Mouse (Mus musculus) ES-Bruce4 (cell line): Measurements from ENCODE around the gene Ddx5. TPM values are rescaled to one million over a fixed set of nuclear protein-coding genes. Genes with fewer than 3 reads are reported as not detected.

Experiments used
- H3K27ac ChIP-seq: 2 replicates; pipeline ENCODE4 v1.5.1; 2012; ENCODE audit warnings: low read length, inconsistent platforms; ENCODE audit not compliant: insufficient read depth
- H3K27me3 ChIP-seq: 2 replicates; pipeline ENCODE4 v1.6.1; 2012; ENCODE audit warnings: mild to moderate bottlenecking, low read length, inconsistent platforms; ENCODE audit not compliant: control insufficient read depth, poor library complexity, insufficient read depth, severe bottlenecking
- H3K36me3 ChIP-seq: 2 replicates; pipeline ENCODE4 v1.6.1; 2012; ENCODE audit warnings: inconsistent platforms, mild to moderate bottlenecking, low read length, moderate library complexity; ENCODE audit not compliant: control insufficient read depth, poor library complexity, insufficient read depth, severe bottlenecking
- H3K4me1 ChIP-seq: one replicate; pipeline ENCODE4 v1.8.1; 2011; ENCODE audit warnings: low read length; ENCODE audit not compliant: control insufficient read depth, insufficient read depth
- H3K4me3 ChIP-seq: 2 replicates; pipeline ENCODE4 v1.5.1; 2011; ENCODE audit warnings: low read depth, mild to moderate bottlenecking, low read length
- H3K9ac ChIP-seq: 2 replicates; pipeline ENCODE4 v1.6.1; 2012; ENCODE audit warnings: low read depth, mild to moderate bottlenecking, inconsistent platforms; ENCODE audit not compliant: poor library complexity, severe bottlenecking
- H3K9me3 ChIP-seq: replicated peaks from 2 replicates; pipeline ENCODE4 v1.6.1; 2012; ENCODE audit warnings: mild to moderate bottlenecking, low read length, inconsistent platforms; ENCODE audit not compliant: control insufficient read depth, poor library complexity, insufficient read depth, severe bottlenecking
- CTCF ChIP-seq: IDR thresholded peaks from one replicate; pipeline ENCODE4 v1.8.1; 2011; ENCODE audit warnings: low read depth, low read length
- EP300 ChIP-seq: IDR thresholded peaks from 2 replicates; pipeline ENCODE4 v1.6.1; 2011; ENCODE audit warnings: low read depth, low read length; ENCODE audit not compliant: insufficient read depth
- POLR2A ChIP-seq: IDR thresholded peaks from one replicate; pipeline ENCODE4 v1.8.1; 2011; ENCODE audit warnings: low read length; ENCODE audit not compliant: insufficient read depth
- polyA plus RNA-seq: library from polyadenylated mRNA; stranded (reverse); fragments of >200 nt; gene quantifications from 2 replicates; pipeline ENCODE4 v1.2.4, GENCODE M21; 2011; ENCODE audit warnings: low read depth; ENCODE audit not compliant: missing spikeins, insufficient read depth, insufficient read length

Ddx5 gene
- polyA plus RNA-seq, 1 experiment = 946 TPM

DNA sequence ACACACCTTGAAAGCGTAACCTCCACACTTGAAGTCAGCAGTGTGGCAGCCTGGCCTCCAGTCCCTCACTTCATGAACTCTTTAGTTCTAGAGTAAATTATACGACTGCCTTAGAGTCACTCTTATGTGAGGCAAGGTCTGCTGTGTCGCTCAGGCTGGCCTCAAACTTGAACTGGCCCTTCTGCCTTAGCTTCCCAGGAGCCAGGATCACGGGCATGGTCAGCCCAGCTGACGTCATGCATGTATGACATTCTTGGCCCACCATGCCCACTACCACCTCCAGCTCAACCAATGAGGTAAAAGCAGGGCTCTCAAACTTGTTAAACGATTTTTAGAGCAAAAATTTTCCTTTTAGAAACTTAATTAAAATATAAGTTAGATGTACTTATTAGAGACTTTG, 32.4 kb upstream of the Ddx5 start:
- TF ChIP-seq CTCF = no peak
- TF ChIP-seq POLR2A = no peak
- TF ChIP-seq EP300 = no peak
- Histone ChIP-seq H3K27ac (no peak overlapping the region), H3K4me1 (no peaks in the 10 kb centered on the region), H3K36me3 (peaks cover 21% of the 10 kb centered on the region), H3K9ac (no peak overlapping the region), H3K9me3 (no peaks in the 10 kb centered on the region), H3K4me3 (no peak overlapping the region), H3K27me3 (no peaks in the 10 kb centered on the region)

DNA sequence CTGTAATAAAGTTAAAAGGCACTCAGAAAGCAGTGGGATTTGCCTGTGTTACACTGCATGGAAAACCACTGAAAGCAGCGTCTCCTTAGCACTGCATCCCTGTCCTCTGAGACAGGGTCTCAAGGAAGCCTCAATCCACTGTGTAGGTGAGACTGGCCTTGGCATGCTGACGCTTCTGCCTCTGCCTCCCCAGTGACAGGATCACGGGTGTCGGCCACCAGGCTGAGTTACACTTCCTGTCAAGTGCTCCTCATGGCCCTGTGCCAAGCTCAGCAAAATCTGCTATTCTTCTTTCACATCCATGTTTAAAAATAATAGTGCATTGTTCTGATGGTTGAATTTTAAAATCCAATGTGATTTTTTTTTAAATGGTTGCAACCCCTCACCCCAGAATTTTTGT, 32.0 kb upstream of the Ddx5 start:
- Histone ChIP-seq H3K9me3 (no peaks in the 10 kb centered on the region), H3K4me3 (no peak overlapping the region), H3K36me3 (peaks cover 21% of the 10 kb centered on the region), H3K9ac (no peak overlapping the region), H3K27ac (no peak overlapping the region), H3K4me1 (no peaks in the 10 kb centered on the region), H3K27me3 (no peaks in the 10 kb centered on the region)
- TF ChIP-seq EP300 (no peak), CTCF (no peak), POLR2A (no peak)

DNA sequence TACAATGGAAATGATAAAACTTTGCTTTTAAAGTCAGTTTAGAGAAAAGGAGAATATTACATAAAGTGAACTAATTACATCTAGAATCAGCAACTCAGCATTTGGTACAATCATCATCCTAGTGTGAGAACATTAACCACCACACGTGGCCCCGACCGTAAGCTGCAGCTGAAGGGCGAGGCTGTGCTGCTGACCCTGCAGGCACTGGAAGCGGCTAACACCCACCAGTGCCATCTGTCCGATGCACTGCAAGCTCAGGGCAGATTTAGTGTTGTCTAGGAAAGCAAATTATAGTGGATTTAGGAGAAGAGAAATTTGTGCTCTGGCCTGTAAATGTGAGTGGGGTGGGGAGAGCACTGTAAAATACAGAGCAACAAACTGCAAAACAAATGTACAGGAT, 31.3 kb upstream of the Ddx5 start:
- TF ChIP-seq POLR2A (no peak), CTCF (no peak), EP300 (no peak)
- Histone ChIP-seq H3K27me3 (no peaks in the 10 kb centered on the region), H3K4me3 (no peak overlapping the region), H3K36me3 (peaks cover 27% of the 10 kb centered on the region), H3K9ac (no peak overlapping the region), H3K27ac (no peak overlapping the region), H3K9me3 (no peaks in the 10 kb centered on the region), H3K4me1 (no peaks in the 10 kb centered on the region)

DNA sequence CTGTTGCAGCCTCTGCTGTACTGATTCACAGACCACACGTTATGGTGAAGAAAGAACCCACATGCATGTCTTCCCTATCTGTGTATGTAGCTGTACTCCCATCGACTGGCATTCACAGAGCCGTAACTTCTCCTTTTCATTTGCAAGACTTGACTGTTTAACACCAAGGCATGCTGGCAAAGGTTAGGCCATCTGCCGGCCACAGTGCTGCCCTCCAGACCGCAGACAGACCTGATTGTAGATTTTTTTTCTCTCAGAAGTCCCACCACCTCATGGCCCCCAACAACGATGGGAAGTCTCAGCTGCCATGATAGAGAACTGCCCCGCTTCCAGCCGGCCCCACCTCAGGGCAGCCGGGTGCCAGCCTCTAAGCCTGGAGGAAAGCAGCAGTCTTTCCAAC, 30.6 kb upstream of the Ddx5 start:
- no peaks in the 10 kb centered on the region for H3K4me1 ChIP-seq

DNA sequence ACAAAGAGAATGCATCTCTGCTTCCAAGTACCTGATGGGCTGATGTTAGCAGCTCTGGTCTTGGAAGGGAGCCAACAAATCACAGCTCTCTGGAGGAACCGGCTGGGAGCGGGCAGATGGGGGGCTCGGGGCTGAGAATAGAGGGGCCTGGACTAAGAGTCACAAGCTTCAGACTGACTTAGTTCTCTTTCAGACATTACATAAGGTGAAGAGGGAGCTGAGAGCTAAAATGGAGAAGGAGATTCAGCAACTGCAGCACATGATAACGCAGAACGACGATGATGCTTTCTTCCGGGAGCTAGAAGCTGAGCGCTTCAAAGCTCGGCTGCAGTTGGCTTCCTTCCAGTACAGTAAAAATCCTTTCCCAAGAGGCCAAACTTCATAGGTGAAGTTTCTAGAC, 29.4 kb upstream of the Ddx5 start:
- Histone ChIP-seq H3K36me3 (peaks cover 38% of the 10 kb centered on the region), H3K4me1 (no peaks in the 10 kb centered on the region), H3K27ac (no peak overlapping the region), H3K4me3 (no peak overlapping the region), H3K9ac (no peak overlapping the region), H3K27me3 (no peaks in the 10 kb centered on the region), H3K9me3 (no peaks in the 10 kb centered on the region)
- no peak for TF ChIP-seq EP300
- no peak for TF ChIP-seq CTCF
- TF ChIP-seq POLR2A = no peak

More for the DNA sequence above, 30.6 kb upstream of the Ddx5 start:
- no peaks in the 10 kb centered on the region for H3K9me3 ChIP-seq
- H3K36me3 ChIP-seq = peaks cover 30% of the 10 kb centered on the region
- no peak overlapping the region for H3K9ac ChIP-seq
- no peaks in the 10 kb centered on the region for H3K27me3 ChIP-seq
- TF ChIP-seq POLR2A = no peak
- no peak for TF ChIP-seq CTCF
- no peak for TF ChIP-seq EP300
- no peak overlapping the region for H3K4me3 ChIP-seq
- H3K27ac ChIP-seq = no peak overlapping the region

DNA sequence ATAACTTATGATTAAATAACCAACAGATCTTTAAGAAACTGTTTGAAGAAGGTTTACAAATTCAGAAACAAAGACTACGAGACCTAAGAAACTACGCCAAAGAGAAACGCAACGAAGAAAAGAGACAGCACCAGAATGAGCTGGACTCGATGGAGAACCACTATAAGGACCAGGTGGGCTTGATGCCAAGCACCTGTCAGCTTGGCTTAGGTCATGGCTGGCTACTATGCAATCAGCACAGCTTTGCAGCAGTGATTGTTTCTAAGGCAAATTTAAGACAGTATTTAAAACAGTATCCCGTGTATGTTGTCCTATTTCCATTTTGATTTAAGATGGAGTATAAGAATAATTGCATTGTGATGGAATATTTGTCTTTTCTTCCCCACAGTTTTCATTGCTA, 28.8 kb upstream of the Ddx5 start:
- Histone ChIP-seq H3K27me3 (no peaks in the 10 kb centered on the region), H3K36me3 (peaks cover 41% of the 10 kb centered on the region), H3K9ac (no peak overlapping the region), H3K27ac (no peak overlapping the region), H3K9me3 (no peaks in the 10 kb centered on the region), H3K4me1 (no peaks in the 10 kb centered on the region), H3K4me3 (no peak overlapping the region)
- no peak for TF ChIP-seq EP300
- TF ChIP-seq POLR2A = no peak
- no peak for TF ChIP-seq CTCF
